In the genomic region with DNA sequence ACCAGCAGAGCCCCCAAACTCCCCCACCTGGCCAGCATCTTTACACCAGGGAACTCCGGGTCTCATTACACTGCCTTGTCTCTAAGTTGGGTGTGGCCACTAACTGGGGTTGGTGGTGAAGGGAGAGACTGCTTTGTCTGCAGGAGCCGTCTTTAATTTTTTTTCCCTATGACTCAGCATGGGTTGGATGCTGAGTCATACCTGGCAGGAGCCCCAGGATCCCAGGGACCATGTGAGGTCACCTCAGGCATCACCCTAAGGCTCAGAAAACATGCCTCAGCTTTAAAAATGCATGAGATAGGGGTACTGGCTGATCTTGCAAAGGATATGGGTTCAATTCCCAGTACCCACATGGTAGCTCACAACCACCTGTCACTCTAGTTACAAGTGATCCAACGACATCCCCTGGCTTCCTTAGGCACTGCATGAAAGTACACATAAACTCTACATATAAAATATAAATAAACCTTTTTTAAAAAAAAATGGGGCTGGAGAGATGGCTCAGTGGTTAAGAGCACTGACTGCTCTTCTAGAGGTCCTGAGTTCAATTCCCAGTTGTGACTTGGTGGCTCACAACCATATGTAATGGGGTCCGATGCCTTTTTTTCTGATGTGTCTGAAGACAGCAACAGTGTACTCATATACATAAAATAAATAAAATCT, we compare ENCODE assay signal across 12 mouse cellular contexts. TPM values are rescaled to one million over a fixed set of nuclear protein-coding genes. Genes with fewer than 3 reads are reported as not detected.
DNase-seq lines count a peak whose midpoint lies in the region; ATAC-seq and TF ChIP-seq lines count a peak whose summit lies in the region.
"Had no signal": no experiment of that assay in that cellular context is flagged by ENCODE, and none has a peak within 500 bp of the region (broad histone marks: within the 10 kb centered on the region; RNA-seq: fewer than 3 reads in every experiment).

No protein-coding gene starts in this region.

- no peak for TF ChIP-seq CTCF in G1E (IDR thresholded peaks at IDR 0.05; ENCODE audit: low read depth, low read length)
- no peak for TF ChIP-seq CTCF in layer of hippocampus, adult 2 months (conservative IDR thresholded peaks at IDR 0.05)

- H3K4me1 ChIP-seq in midbrain, embryonic 11.5 days (ENCODE audit: control insufficient read depth, insufficient read depth, low read length), result no peaks in the 10 kb centered on the region
- H3K4me1 ChIP-seq in midbrain, embryonic 16.5 days (ENCODE audit: control insufficient read depth, insufficient read depth, low read length), result no peaks in the 10 kb centered on the region
- peaks cover 28% of the 10 kb centered on the region for H3K4me1 ChIP-seq in G1E (ENCODE audit: insufficient read depth, low read depth, low read length)
- no peaks in the 10 kb centered on the region for H3K4me1 ChIP-seq in kidney, embryonic 14.5 days (ENCODE audit: control insufficient read depth, insufficient read depth, low read length)
- H3K4me1 ChIP-seq: forebrain, embryonic 15.5 days; heart, embryonic 15.5 days had no signal

- no peak overlapping the region for H3K4me2 ChIP-seq in midbrain, embryonic 11.5 days
- H3K4me2 ChIP-seq in midbrain, embryonic 16.5 days (ENCODE audit: low read length), result no peak overlapping the region
- no peak overlapping the region for H3K4me2 ChIP-seq in kidney, embryonic 14.5 days (replicated peaks; ENCODE audit: low read depth, low read length)
- H3K4me2 ChIP-seq: forebrain, embryonic 15.5 days; heart, embryonic 15.5 days; limb, embryonic 15.5 days had no signal

- no peaks in the 10 kb centered on the region for H3K27me3 ChIP-seq in midbrain, embryonic 11.5 days (ENCODE audit: control insufficient read depth, insufficient read depth, low read length)
- H3K27me3 ChIP-seq in midbrain, embryonic 16.5 days (ENCODE audit: control insufficient read depth, insufficient read depth, low read depth, low read length), result no peaks in the 10 kb centered on the region
- H3K27me3 ChIP-seq in G1E (ENCODE audit: insufficient read depth, low read length), result no peaks in the 10 kb centered on the region
- H3K27me3 ChIP-seq in kidney, embryonic 14.5 days (ENCODE audit: control insufficient read depth, insufficient read depth, low read length), result no peaks in the 10 kb centered on the region
- H3K27me3 ChIP-seq: forebrain, embryonic 15.5 days; limb, embryonic 15.5 days had no signal

- ATAC-seq in midbrain, embryonic 11.5 days (ENCODE audit: low FRiP score), result no peak
- ATAC-seq in midbrain, embryonic 16.5 days, result no peak
- peak; percentile 40; the same call in 1 of the 2 replicates for ATAC-seq in G1E (ENCODE audit: extremely low read depth, insufficient number of reproducible peaks, low FRiP score, poor library complexity, severe bottlenecking)
- peak; percentile 57 for ATAC-seq in megakaryocyte progenitor cell, adult 5-6 weeks (replicated peaks; ENCODE audit: poor library complexity)
- no peak for ATAC-seq in kidney, embryonic 14.5 days (ENCODE audit: low FRiP score, low TSS enrichment)
- ATAC-seq: forebrain, embryonic 15.5 days; hindbrain, postnatal 0 days had no signal

- H3K27ac ChIP-seq in midbrain, embryonic 11.5 days (ENCODE audit: low read depth, low read length), result no peak overlapping the region
- H3K27ac ChIP-seq in midbrain, embryonic 16.5 days (ENCODE audit: low read length), result no peak overlapping the region
- no peak overlapping the region for H3K27ac ChIP-seq in kidney, embryonic 14.5 days (ENCODE audit: low read depth, low read length)
- no peak overlapping the region for H3K27ac ChIP-seq in layer of hippocampus, adult 2 months
- H3K27ac ChIP-seq: forebrain, embryonic 15.5 days; heart, embryonic 15.5 days; hindbrain, postnatal 0 days; limb, embryonic 15.5 days had no signal

- intact Hi-C loops in left cerebral cortex, postnatal 10 days (cut with DNase I), result loop anchor here (5.0 kb wide), 1 partner anchor 51 kb away; a partner anchor contains a TSS

- no peak overlapping the region for H3K9ac ChIP-seq in midbrain, embryonic 11.5 days (ENCODE audit: low read length)
- no peak overlapping the region for H3K9ac ChIP-seq in midbrain, embryonic 16.5 days (ENCODE audit: low read depth, low read length)
- H3K9ac ChIP-seq in kidney, embryonic 14.5 days (ENCODE audit: low read depth, low read length), result no peak overlapping the region
- H3K9ac ChIP-seq: forebrain, embryonic 15.5 days; heart, embryonic 15.5 days; limb, embryonic 15.5 days had no signal

- H3K4me3 ChIP-seq in midbrain, embryonic 11.5 days (ENCODE audit: low read depth, low read length), result no peak overlapping the region
- no peak overlapping the region for H3K4me3 ChIP-seq in midbrain, embryonic 16.5 days (ENCODE audit: low read depth, low read length)
- no peak overlapping the region; the same call in 1 of the 2 replicates for H3K4me3 ChIP-seq in G1E (ENCODE audit: low read depth, low read length)
- no peak overlapping the region for H3K4me3 ChIP-seq in kidney, embryonic 14.5 days (ENCODE audit: low read length)
- no peak overlapping the region for H3K4me3 ChIP-seq in layer of hippocampus, adult 2 months
- H3K4me3 ChIP-seq: forebrain, embryonic 15.5 days; heart, embryonic 15.5 days; limb, embryonic 15.5 days had no signal

- no peaks in the 10 kb centered on the region for H3K36me3 ChIP-seq in midbrain, embryonic 11.5 days (ENCODE audit: control insufficient read depth, insufficient read depth, low read length)
- H3K36me3 ChIP-seq in midbrain, embryonic 16.5 days (ENCODE audit: control insufficient read depth, insufficient read depth, low read length), result no peaks in the 10 kb centered on the region
- H3K36me3 ChIP-seq in G1E (replicated peaks), result peaks cover 72% of the 10 kb centered on the region
- H3K36me3 ChIP-seq in kidney, embryonic 14.5 days (ENCODE audit: control insufficient read depth, insufficient read depth, low read length), result no peaks in the 10 kb centered on the region
- H3K36me3 ChIP-seq: forebrain, embryonic 15.5 days; heart, embryonic 15.5 days; limb, embryonic 15.5 days had no signal

- DNase-seq in midbrain, embryonic 11.5 days (ENCODE audit: low spot score, missing footprints), result peak; percentile 39
- DNase-seq in G1E (ENCODE audit: low spot score), result peak; percentile 51
- DNase-seq in brain, adult 2 months (ENCODE audit: low read depth, low spot score), result peak; percentile 50
- no peak for DNase-seq in layer of hippocampus, adult 2 months (ENCODE audit: low spot score in 2 of 2)
- no peak for DNase-seq in left cerebral cortex, postnatal 10 days (ENCODE audit: extremely low spot score in 1 of 2, low spot score in 2 of 2)

- no peaks in the 10 kb centered on the region for H3K9me3 ChIP-seq in midbrain, embryonic 11.5 days (ENCODE audit: control insufficient read depth, low read length)
- H3K9me3 ChIP-seq in midbrain, embryonic 16.5 days (replicated peaks; ENCODE audit: control insufficient read depth, low read length, poor library complexity, severe bottlenecking), result no peaks in the 10 kb centered on the region
- H3K9me3 ChIP-seq in G1E (replicated peaks), result no peaks in the 10 kb centered on the region
- no peaks in the 10 kb centered on the region; the same call in 1 of the 2 replicates for H3K9me3 ChIP-seq in kidney, embryonic 14.5 days (ENCODE audit: control insufficient read depth, low read length)
- H3K9me3 ChIP-seq: forebrain, embryonic 15.5 days; heart, embryonic 15.5 days; limb, embryonic 15.5 days had no signal

- 64% methylated on average over 4 of the region's 4 CpGs for WGBS in midbrain, embryonic 11.5 days
- WGBS in midbrain, embryonic 16.5 days, result 59% methylated on average over 4 of the region's 4 CpGs
- 57% methylated on average over 4 of the region's 4 CpGs for WGBS in kidney, embryonic 14.5 days

RNA-seq across cellular contexts. Expression of a gene that starts 50.2 kb away (rescaled TPM):
- 0.14 TPM in 1 of 2 replicates, not detected in the other for polyA plus RNA-seq in midbrain, embryonic 11.5 days (2014; fragmentation: Nextera tagmentation; extraction: Ambion mirVana)
- 2.7 and 3.1 TPM in 2 replicates for polyA plus RNA-seq in midbrain, embryonic 16.5 days (2015; fragmentation: Nextera tagmentation; extraction: Ambion mirVana)
- total RNA-seq in G1E (2014; fragmentation: Nextera tagmentation), result not detected in 2 replicates
- 0.06 and 0.11 TPM in 2 replicates for total RNA-seq in G1E (2017)
- 0.03 TPM in 2 replicates for polyA plus RNA-seq in G1E (2012)
- total RNA-seq in megakaryocyte progenitor cell, adult 5-6 weeks (2015), result 2.3 and 3.0 TPM in 2 replicates
- total RNA-seq in megakaryocyte progenitor cell, adult 5-6 weeks (2017), result 0.92 and 1.0 TPM in 2 replicates
- polyA plus RNA-seq in kidney, embryonic 14.5 days (2014; fragmentation: Nextera tagmentation; extraction: Ambion mirVana), result 0.69 and 1.7 TPM in 2 replicates
- total RNA-seq in layer of hippocampus, adult 2 months (2021), result 10 to 100 TPM in 1 of 2 experiments, 1 to 10 TPM in 1; 9.0 to 10.3 TPM
- total RNA-seq in left cerebral cortex, postnatal 10 days (2021), result 1 to 10 TPM; 5.9 to 8.3 TPM

RNA-seq across cellular contexts. Expression of a gene that starts 52.1 kb away (rescaled TPM):
- 0.83 and 0.96 TPM in 2 replicates for polyA plus RNA-seq in midbrain, embryonic 11.5 days (2014; fragmentation: Nextera tagmentation; extraction: Ambion mirVana)
- polyA plus RNA-seq in midbrain, embryonic 16.5 days (2015; fragmentation: Nextera tagmentation; extraction: Ambion mirVana), result 0.56 and 0.78 TPM in 2 replicates
- total RNA-seq in G1E (2014; fragmentation: Nextera tagmentation) (0.58 and 1.9 TPM in 2 replicates), G1E (2017) (0.55 and 0.70 TPM in 2 replicates)
- polyA plus RNA-seq in G1E (2012), result not detected in 2 replicates
- not detected in 2 replicates for total RNA-seq in megakaryocyte progenitor cell, adult 5-6 weeks (2015)
- total RNA-seq in megakaryocyte progenitor cell, adult 5-6 weeks (2017), result 0.12 and 1.6 TPM in 2 replicates
- polyA plus RNA-seq in kidney, embryonic 14.5 days (2014; fragmentation: Nextera tagmentation; extraction: Ambion mirVana), result 0.33 and 0.47 TPM in 2 replicates
- 1 to 10 TPM; 1.2 to 1.8 TPM for total RNA-seq in layer of hippocampus, adult 2 months (2021)
- under 1 TPM; 0.63 to 0.86 TPM for total RNA-seq in left cerebral cortex, postnatal 10 days (2021)

RNA-seq across cellular contexts. Expression of a gene that starts 59.9 kb away (rescaled TPM):
- polyA plus RNA-seq in midbrain, embryonic 11.5 days (2014; fragmentation: Nextera tagmentation; extraction: Ambion mirVana), result 6.7 and 8.9 TPM in 2 replicates
- 6.3 and 8.4 TPM in 2 replicates for polyA plus RNA-seq in midbrain, embryonic 16.5 days (2015; fragmentation: Nextera tagmentation; extraction: Ambion mirVana)
- total RNA-seq in G1E (2014; fragmentation: Nextera tagmentation) (not detected in 2 replicates), G1E (2017) (0.44 TPM in 1 of 2 replicates, not detected in the other)
- not detected in 2 replicates for polyA plus RNA-seq in G1E (2012)
- 3.9 and 6.1 TPM in 2 replicates for total RNA-seq in megakaryocyte progenitor cell, adult 5-6 weeks (2015)
- total RNA-seq in megakaryocyte progenitor cell, adult 5-6 weeks (2017), result 2.5 and 7.6 TPM in 2 replicates
- 9.3 and 16.2 TPM in 2 replicates for polyA plus RNA-seq in kidney, embryonic 14.5 days (2014; fragmentation: Nextera tagmentation; extraction: Ambion mirVana)
- 1 to 10 TPM; 1.4 to 1.7 TPM for total RNA-seq in layer of hippocampus, adult 2 months (2021)
- total RNA-seq in left cerebral cortex, postnatal 10 days (2021), result 1 to 10 TPM; 2.6 to 3.7 TPM

Comparison
In these comparisons a context has a peak if more than half of its experiments do, and no peak if none do; other contexts are left out.
1. ATAC-seq: peak in G1E (single experiment) and megakaryocyte progenitor cell, adult 5-6 weeks (single experiment); none in midbrain, embryonic 11.5 days (single experiment), midbrain, embryonic 16.5 days (single experiment) and kidney, embryonic 14.5 days (single experiment).
2. DNase-seq: peak in midbrain, embryonic 11.5 days (single experiment), G1E (single experiment) and brain, adult 2 months (single experiment); none in layer of hippocampus, adult 2 months (0 of 2) and left cerebral cortex, postnatal 10 days (0 of 2).